ENCODE assay signal across 8 mouse cellular contexts in the genomic region with DNA sequence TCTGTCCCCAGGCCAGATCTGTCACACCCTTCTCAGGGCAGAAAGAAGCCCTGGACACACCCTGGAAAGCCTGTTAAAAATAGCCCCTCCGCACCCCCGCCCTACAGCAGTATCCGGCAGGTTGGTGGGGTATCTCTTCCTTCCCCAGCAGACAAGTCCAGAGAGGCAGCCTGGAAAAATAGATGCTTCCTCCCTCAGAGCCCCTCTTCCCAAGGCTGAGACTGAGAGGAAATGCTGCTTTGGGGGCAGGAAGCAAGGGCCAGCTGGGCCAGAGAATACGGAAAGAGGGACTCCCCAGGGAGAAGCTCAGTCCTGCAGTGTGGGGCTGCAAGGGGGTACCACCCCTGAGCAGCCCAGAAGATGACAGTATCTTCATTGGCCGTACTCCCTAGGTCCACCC. TPM values are rescaled to one million over a fixed set of nuclear protein-coding genes. Genes with fewer than 3 reads are reported as not detected.
DNase-seq lines count a peak whose midpoint lies in the region; ATAC-seq and TF ChIP-seq lines count a peak whose summit lies in the region.
"Had no signal": no experiment of that assay in that cellular context is flagged by ENCODE, and none has a peak within 500 bp of the region (broad histone marks: within the 10 kb centered on the region; RNA-seq: fewer than 3 reads in every experiment).

No protein-coding gene starts in this region.

- H3K4me2 ChIP-seq in intestine, embryonic 16.5 days (ENCODE audit: low read depth, low read length), result no peak overlapping the region

- intact Hi-C loops in heart, postnatal 10 days (cut with DNase I), result loop anchor here (2.0 kb wide), 2 partner anchors 21 to 45 kb away; no protein-coding TSS in a partner anchor

- no peaks in the 10 kb centered on the region for H3K9me3 ChIP-seq in E14TG2a.4 (ENCODE audit: low read length)
- H3K9me3 ChIP-seq in intestine, embryonic 16.5 days (ENCODE audit: control insufficient read depth, low read length), result no peaks in the 10 kb centered on the region

- TF ChIP-seq CTCF in E14TG2a.4 (conservative IDR thresholded peaks at IDR 0.05; ENCODE audit: low read length), result no peak

- peaks cover 98% of the 10 kb centered on the region for H3K36me3 ChIP-seq in E14TG2a.4 (ENCODE audit: insufficient read depth, low read length)
- H3K36me3 ChIP-seq in intestine, embryonic 16.5 days (ENCODE audit: control insufficient read depth, insufficient read depth, low read length), result peaks cover 31% of the 10 kb centered on the region

- peak; percentile 59 to 63 for DNase-seq in heart, postnatal 10 days
- DNase-seq in kidney, postnatal 36 days, result peak; percentile 69 to 79
- no peak for DNase-seq in layer of hippocampus, postnatal 10 days (ENCODE audit: low spot score in 2 of 2)
- no peak for DNase-seq in cerebellum, adult 11-12 months
- DNase-seq: embryo, embryonic 11 days had no signal

- H3K4me1 ChIP-seq in E14TG2a.4 (replicated peaks; ENCODE audit: low read depth, low read length), result peaks cover 82% of the 10 kb centered on the region
- peaks cover 44% of the 10 kb centered on the region for H3K4me1 ChIP-seq in brown adipose tissue, adult 24 weeks (ENCODE audit: control insufficient read depth, insufficient read depth, insufficient read length, low read length)
- H3K4me1 ChIP-seq in intestine, embryonic 16.5 days (ENCODE audit: control insufficient read depth, insufficient read depth, low read length), result no peaks in the 10 kb centered on the region

- peak overlapping the region; percentile 80; the same call in 1 of the 2 replicates for H3K27ac ChIP-seq in brown adipose tissue, adult 24 weeks (replicated peaks; ENCODE audit: low read depth, low read length)
- H3K27ac ChIP-seq in intestine, embryonic 16.5 days (ENCODE audit: low read length), result no peak overlapping the region

- 80% methylated on average over 5 of the region's 5 CpGs for WGBS in intestine, embryonic 16.5 days

- H3K27me3 ChIP-seq in E14TG2a.4 (ENCODE audit: insufficient read depth, low read length), result no peaks in the 10 kb centered on the region
- H3K27me3 ChIP-seq in intestine, embryonic 16.5 days (replicated peaks; ENCODE audit: control insufficient read depth, insufficient read depth, low read length), result no peaks in the 10 kb centered on the region

- ATAC-seq in intestine, embryonic 16.5 days, result no peak

- no peak overlapping the region for H3K9ac ChIP-seq in intestine, embryonic 16.5 days (ENCODE audit: low read depth, low read length)

- H3K4me3 ChIP-seq in E14TG2a.4 (replicated peaks; ENCODE audit: low read length), result peak overlapping the region; percentile 52
- H3K4me3 ChIP-seq in brown adipose tissue, adult 24 weeks (ENCODE audit: insufficient read depth, low read depth, low read length), result no peak overlapping the region
- no peak overlapping the region for H3K4me3 ChIP-seq in intestine, embryonic 16.5 days (ENCODE audit: low read length)

RNA-seq across cellular contexts. Expression of gene Bahcc1, which starts 50.8 kb away (rescaled TPM):
- 5.7 and 5.9 TPM in 2 replicates for polyA plus RNA-seq in brown adipose tissue, adult 24 weeks (2012; ENCODE audit: insufficient read depth, insufficient read length, missing spikeins)
- 10 to 100 TPM in 1 of 2 experiments, 1 to 10 TPM in 1; 8.8 to 14.1 TPM for total RNA-seq in heart, postnatal 10 days (2021)
- total RNA-seq in layer of hippocampus, postnatal 10 days (2021), result 10 to 100 TPM; 21.9 to 26.0 TPM
- polyA plus RNA-seq in intestine, embryonic 16.5 days (2015; fragmentation: Nextera tagmentation; extraction: Ambion mirVana), result 4.9 and 5.7 TPM in 2 replicates

Comparison
In these comparisons a context has a peak if more than half of its experiments do, and no peak if none do; other contexts are left out.
1. DNase-seq: peak in heart, postnatal 10 days (2 of 2) and kidney, postnatal 36 days (2 of 2); none in layer of hippocampus, postnatal 10 days (0 of 2) and cerebellum, adult 11-12 months (single experiment).